Mouse (Mus musculus): ENCODE measurements around the gene Cdkn2aip. TPM values are rescaled to one million over a fixed set of nuclear protein-coding genes. Genes with fewer than 3 reads are reported as not detected.
A peak's percentile ranks its signal among the peaks of the same experiment; 100 is the strongest.

The Cdkn2aip gene
- 45.4 and 49.3 TPM in 2 replicates for polyA plus RNA-seq (2014; fragmentation: Nextera tagmentation; extraction: Ambion mirVana)

DNA sequence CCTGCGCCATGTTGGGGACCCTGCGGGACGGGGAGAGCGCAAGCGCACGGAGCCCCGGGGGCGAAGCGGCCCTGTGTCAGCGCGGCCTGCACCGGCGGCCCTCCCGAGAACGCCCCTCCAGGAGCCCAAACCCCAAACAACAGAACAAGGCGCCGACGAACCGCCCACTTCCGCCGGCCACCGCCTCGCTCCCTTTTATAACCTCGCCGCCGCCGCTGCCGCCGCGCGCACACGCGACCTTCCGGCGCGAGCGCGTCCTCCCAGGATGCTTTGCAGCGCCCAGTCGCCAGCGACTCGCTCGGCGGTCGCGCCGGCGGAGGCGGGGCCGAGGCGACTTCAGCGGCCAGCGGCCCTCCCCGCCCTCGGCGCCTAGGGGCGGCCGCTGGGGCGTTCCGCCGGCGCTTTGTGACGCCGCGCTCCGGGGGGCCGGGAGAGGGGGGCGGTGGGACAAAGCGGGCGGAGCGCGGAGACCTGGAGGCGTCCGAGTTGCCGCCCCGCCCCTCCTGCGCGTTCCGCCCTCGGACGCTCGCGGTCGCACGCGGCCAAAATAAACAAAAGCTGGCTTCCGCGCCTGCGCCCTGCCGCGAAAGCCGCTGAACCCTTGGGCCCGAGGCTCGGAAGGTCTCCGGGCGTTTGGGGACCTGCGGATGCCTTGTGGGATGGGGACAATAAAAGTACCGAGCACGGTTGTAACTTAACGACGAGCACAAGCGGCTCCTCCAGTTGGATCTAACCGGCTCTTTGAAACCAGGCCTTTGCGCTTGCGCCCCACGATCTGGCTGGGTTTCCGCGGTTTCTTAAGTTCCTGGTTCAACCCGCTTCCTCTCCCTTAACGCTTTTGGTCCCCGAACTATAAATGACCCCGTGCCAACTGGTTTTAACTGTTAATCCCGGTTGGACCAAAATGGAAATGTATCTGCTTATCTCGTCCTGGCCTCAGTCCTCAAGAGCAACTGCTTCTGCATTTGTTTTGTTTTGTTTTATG lies at the start of gene Cdkn2aip:
TSS of gene Cdkn2aip (minus strand) at position 172 of the 985 bp plus-strand sequence.
- H3K9me3 ChIP-seq (replicated peaks; ENCODE audit: control insufficient read depth, low read length): no peaks in the 10 kb centered on the region
- peak within 1 kb of the TSS; percentile 93 for H3K9ac ChIP-seq (ENCODE audit: low read length)
- H3K4me3 ChIP-seq (ENCODE audit: low read depth, low read length): peak within 1 kb of the TSS; percentile 99
- peak within 1 kb of the TSS; percentile 77 for H3K4me2 ChIP-seq (ENCODE audit: low read length)
- peaks cover 4% of the 10 kb centered on the region for H3K4me1 ChIP-seq (ENCODE audit: control insufficient read depth, insufficient read depth, low read length)
- peaks cover 18% of the 10 kb centered on the region for H3K36me3 ChIP-seq (ENCODE audit: control insufficient read depth, insufficient read depth, low read length)
- DNase-seq (ENCODE audit: low spot score) (peak; percentile 97), ATAC-seq (peak; percentile 95)
- under 1% methylated on average over 72 of the region's 114 CpGs for WGBS
- H3K27ac ChIP-seq (ENCODE audit: low read depth, low read length): peak within 1 kb of the TSS; percentile 98
- no peaks in the 10 kb centered on the region for H3K27me3 ChIP-seq (replicated peaks; ENCODE audit: control insufficient read depth, insufficient read depth, low read length)

DNA sequence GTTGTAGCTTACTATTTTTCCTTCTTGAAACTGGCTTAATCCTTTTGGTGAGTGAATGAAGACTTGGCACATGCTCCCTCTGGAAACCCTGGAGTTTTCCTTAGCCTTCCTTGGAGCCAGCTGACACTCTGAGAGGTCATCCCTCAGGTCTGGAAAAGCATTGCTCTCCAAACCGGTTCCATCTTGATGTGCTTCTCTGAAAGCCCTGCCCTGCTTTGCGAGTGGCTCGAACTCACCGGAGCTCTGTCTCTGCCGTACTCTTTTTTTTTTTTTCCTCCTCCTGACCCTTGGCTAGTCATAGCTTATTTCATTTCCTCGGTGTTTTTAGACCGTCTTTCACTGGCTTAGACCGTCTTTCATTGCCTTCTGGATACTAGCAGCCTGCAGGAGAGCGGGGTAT lies 49.5 kb upstream of the Cdkn2aip start:
- no peaks in the 10 kb centered on the region for H3K27me3 ChIP-seq (replicated peaks; ENCODE audit: control insufficient read depth, insufficient read depth, low read length)
- H3K4me3 ChIP-seq (ENCODE audit: low read depth, low read length): no peak overlapping the region
- H3K36me3 ChIP-seq (ENCODE audit: control insufficient read depth, insufficient read depth, low read length): no peaks in the 10 kb centered on the region
- no peaks in the 10 kb centered on the region for H3K9me3 ChIP-seq (replicated peaks; ENCODE audit: control insufficient read depth, low read length)
- no peak for DNase-seq (ENCODE audit: low spot score)
- H3K9ac ChIP-seq (ENCODE audit: low read length): no peak overlapping the region
- no peak for ATAC-seq
- H3K4me1 ChIP-seq (ENCODE audit: control insufficient read depth, insufficient read depth, low read length): no peaks in the 10 kb centered on the region
- no peak overlapping the region for H3K4me2 ChIP-seq (ENCODE audit: low read length)
- no peak overlapping the region for H3K27ac ChIP-seq (ENCODE audit: low read depth, low read length)
- WGBS: 79% methylated on average over 9 of the region's 9 CpGs

DNA sequence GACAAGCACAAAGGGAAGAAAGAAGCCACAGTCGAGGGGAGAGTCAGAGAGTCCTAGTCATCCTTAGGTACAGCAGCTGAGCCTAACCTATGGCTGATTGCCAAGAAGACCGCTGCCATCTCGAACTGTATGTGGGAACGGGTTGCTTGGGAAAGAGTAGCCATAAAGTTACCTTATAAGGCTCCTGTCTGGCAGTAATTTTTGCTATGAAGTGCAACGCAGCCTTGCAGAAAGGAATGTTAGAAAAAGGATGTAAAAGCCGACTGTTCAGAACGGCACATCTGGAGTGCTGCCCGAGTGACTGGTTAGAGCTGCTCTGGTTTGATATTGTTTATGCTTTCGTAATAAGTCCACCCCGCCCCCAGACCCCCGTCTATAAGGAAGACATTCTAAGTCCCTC lies 47.0 kb upstream of the Cdkn2aip start:
- no peak for DNase-seq (ENCODE audit: low spot score)
- Histone ChIP-seq H3K9ac (ENCODE audit: low read length) (no peak overlapping the region), H3K27me3 (replicated peaks; ENCODE audit: control insufficient read depth, insufficient read depth, low read length) (no peaks in the 10 kb centered on the region), H3K27ac (ENCODE audit: low read depth, low read length) (no peak overlapping the region), H3K4me2 (ENCODE audit: low read length) (no peak overlapping the region), H3K36me3 (ENCODE audit: control insufficient read depth, insufficient read depth, low read length) (no peaks in the 10 kb centered on the region), H3K4me1 (ENCODE audit: control insufficient read depth, insufficient read depth, low read length) (no peaks in the 10 kb centered on the region), H3K9me3 (replicated peaks; ENCODE audit: control insufficient read depth, low read length) (no peaks in the 10 kb centered on the region), H3K4me3 (ENCODE audit: low read depth, low read length) (no peak overlapping the region)
- WGBS: 74% methylated on average over 11 of the region's 11 CpGs
- no peak for ATAC-seq

DNA sequence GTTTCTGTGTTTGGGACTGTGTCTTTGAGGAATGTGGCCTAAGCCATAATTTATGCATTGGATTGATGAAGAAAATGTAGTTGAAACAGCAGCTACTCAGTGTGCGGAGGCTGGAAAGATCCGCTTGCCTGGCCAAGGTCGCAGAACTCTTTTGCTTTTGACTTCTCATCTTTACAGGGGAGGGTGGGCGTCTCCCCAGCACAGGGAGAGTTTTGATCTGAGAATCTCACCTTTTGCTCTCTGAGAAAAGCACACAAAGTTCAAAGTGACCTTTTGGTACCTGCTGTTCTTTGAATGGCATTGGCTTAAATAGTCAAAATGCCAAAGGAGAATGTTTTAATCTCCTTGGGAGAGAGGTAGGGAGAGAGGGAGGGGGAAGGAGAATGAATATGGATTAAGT lies 46.5 kb upstream of the Cdkn2aip start:
- H3K4me1 ChIP-seq (ENCODE audit: control insufficient read depth, insufficient read depth, low read length): no peaks in the 10 kb centered on the region
- 64% methylated on average over 4 of the region's 4 CpGs for WGBS
- H3K9ac ChIP-seq (ENCODE audit: low read length): no peak overlapping the region
- H3K27me3 ChIP-seq (replicated peaks; ENCODE audit: control insufficient read depth, insufficient read depth, low read length): no peaks in the 10 kb centered on the region
- no peak overlapping the region for H3K4me3 ChIP-seq (ENCODE audit: low read depth, low read length)
- no peaks in the 10 kb centered on the region for H3K36me3 ChIP-seq (ENCODE audit: control insufficient read depth, insufficient read depth, low read length)
- H3K4me2 ChIP-seq (ENCODE audit: low read length): no peak overlapping the region
- H3K9me3 ChIP-seq (replicated peaks; ENCODE audit: control insufficient read depth, low read length): no peaks in the 10 kb centered on the region
- ATAC-seq: no peak
- H3K27ac ChIP-seq (ENCODE audit: low read depth, low read length): no peak overlapping the region
- DNase-seq (ENCODE audit: low spot score): no peak

DNA sequence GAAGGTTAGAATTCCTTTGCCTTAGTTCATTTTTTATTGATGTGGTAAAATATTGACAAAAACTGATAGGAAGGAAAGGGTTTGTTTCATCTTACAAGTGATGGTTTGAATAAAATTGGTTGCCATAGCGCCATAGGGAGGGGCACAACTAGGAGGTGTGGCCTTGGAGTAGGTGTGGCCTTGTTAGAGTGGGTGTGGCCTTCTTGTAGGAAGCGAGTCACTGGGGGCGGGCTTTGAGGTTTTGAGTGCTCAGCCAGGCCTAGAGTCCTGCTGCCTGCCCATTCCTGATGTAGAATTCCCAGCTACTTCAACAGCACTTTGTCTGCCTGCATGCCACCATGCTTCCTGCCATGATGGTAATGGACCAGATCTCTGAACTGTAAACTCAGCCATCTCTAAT lies 39.4 kb upstream of the Cdkn2aip start:
- DNase-seq (ENCODE audit: low spot score) (no peak), ATAC-seq (no peak)
- no peak overlapping the region for H3K4me3 ChIP-seq (ENCODE audit: low read depth, low read length)
- WGBS: 88% methylated on average over 3 of the region's 3 CpGs
- no peak overlapping the region for H3K27ac ChIP-seq (ENCODE audit: low read depth, low read length)
- no peak overlapping the region for H3K4me2 ChIP-seq (ENCODE audit: low read length)
- H3K27me3 ChIP-seq (replicated peaks; ENCODE audit: control insufficient read depth, insufficient read depth, low read length): no peaks in the 10 kb centered on the region
- no peaks in the 10 kb centered on the region for H3K4me1 ChIP-seq (ENCODE audit: control insufficient read depth, insufficient read depth, low read length)
- no peaks in the 10 kb centered on the region for H3K9me3 ChIP-seq (replicated peaks; ENCODE audit: control insufficient read depth, low read length)
- H3K9ac ChIP-seq (ENCODE audit: low read length): no peak overlapping the region
- H3K36me3 ChIP-seq (ENCODE audit: control insufficient read depth, insufficient read depth, low read length): no peaks in the 10 kb centered on the region

DNA sequence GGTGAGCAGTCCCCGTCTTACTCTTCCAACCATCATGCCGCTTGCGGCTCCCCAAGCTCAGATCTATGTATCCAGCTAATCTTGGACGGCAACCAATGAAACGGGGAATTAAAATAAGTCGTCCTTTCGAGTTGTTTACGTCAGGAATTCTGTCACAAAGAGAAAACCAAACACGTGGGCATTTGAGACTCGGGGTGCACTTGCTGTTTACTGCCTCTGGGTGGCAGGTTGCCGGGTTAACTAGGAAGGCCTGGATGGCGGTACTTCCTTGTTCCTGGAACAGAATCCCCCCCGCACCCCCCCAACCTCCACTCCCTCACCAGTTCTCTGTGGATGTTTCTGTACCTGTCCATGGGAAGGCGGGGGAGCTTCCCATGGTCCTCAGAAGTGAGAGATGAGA lies 36.4 kb upstream of the Cdkn2aip start:
- ATAC-seq (no peak), DNase-seq (ENCODE audit: low spot score) (peak; percentile 27)
- Histone ChIP-seq H3K4me1 (ENCODE audit: control insufficient read depth, insufficient read depth, low read length) (no peaks in the 10 kb centered on the region), H3K36me3 (ENCODE audit: control insufficient read depth, insufficient read depth, low read length) (no peaks in the 10 kb centered on the region), H3K9me3 (replicated peaks; ENCODE audit: control insufficient read depth, low read length) (no peaks in the 10 kb centered on the region), H3K27ac (ENCODE audit: low read depth, low read length) (no peak overlapping the region), H3K9ac (ENCODE audit: low read length) (no peak overlapping the region), H3K4me3 (ENCODE audit: low read depth, low read length) (no peak overlapping the region), H3K27me3 (replicated peaks; ENCODE audit: control insufficient read depth, insufficient read depth, low read length) (no peaks in the 10 kb centered on the region), H3K4me2 (ENCODE audit: low read length) (no peak overlapping the region)
- WGBS: 59% methylated on average over 14 of the region's 14 CpGs

DNA sequence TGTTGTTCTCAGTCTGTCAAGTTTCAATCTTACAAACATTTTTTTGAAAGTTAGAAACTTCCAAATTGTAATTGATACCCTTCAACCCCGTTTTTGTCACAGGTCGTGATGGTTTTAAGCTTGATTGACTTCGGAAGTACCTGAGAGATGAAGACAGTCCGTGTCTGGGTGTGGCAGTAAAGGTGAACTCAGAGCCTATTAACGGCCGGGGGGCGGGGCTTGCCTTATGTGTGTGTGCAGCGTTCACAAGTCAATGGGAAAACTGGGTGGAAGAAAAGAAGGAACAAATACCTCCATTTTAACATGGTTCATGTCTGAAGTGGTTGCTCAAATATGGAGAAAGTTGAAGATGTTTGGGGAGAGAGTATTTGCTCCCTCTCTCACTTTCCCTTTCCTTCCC lies 35.8 kb upstream of the Cdkn2aip start:
- no peak for DNase-seq (ENCODE audit: low spot score)
- Histone ChIP-seq H3K36me3 (ENCODE audit: control insufficient read depth, insufficient read depth, low read length) (no peaks in the 10 kb centered on the region), H3K9me3 (replicated peaks; ENCODE audit: control insufficient read depth, low read length) (no peaks in the 10 kb centered on the region), H3K9ac (ENCODE audit: low read length) (no peak overlapping the region), H3K4me1 (ENCODE audit: control insufficient read depth, insufficient read depth, low read length) (no peaks in the 10 kb centered on the region), H3K27me3 (replicated peaks; ENCODE audit: control insufficient read depth, insufficient read depth, low read length) (no peaks in the 10 kb centered on the region), H3K4me3 (ENCODE audit: low read depth, low read length) (no peak overlapping the region), H3K4me2 (ENCODE audit: low read length) (no peak overlapping the region), H3K27ac (ENCODE audit: low read depth, low read length) (no peak overlapping the region)
- 79% methylated on average over 8 of the region's 8 CpGs for WGBS
- ATAC-seq: no peak

DNA sequence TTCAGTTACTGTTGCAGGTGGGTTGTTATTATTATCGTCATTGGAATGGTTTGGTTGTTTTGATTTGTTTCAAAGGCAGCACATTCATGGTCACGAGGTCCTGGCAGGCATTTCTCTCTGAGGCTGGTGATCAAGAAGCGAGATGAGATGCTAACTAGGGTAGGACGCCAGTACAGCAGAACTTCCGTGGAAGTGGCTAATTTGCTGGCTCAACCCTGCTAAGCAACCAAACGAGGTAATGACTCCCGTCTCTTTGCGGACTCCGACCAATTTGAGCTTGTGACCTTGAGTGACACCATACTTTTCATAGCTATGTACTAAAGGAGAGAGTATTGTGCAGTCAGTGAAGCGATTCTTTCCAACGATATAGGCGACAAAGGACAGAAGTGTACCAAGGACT lies 32.6 kb upstream of the Cdkn2aip start:
- ATAC-seq: no peak
- 54% methylated on average over 12 of the region's 12 CpGs for WGBS
- H3K9me3 ChIP-seq (replicated peaks; ENCODE audit: control insufficient read depth, low read length): no peaks in the 10 kb centered on the region
- H3K27ac ChIP-seq (ENCODE audit: low read depth, low read length): no peak overlapping the region
- no peak overlapping the region for H3K4me2 ChIP-seq (ENCODE audit: low read length)
- H3K9ac ChIP-seq (ENCODE audit: low read length): no peak overlapping the region
- H3K4me3 ChIP-seq (ENCODE audit: low read depth, low read length): no peak overlapping the region
- H3K4me1 ChIP-seq (ENCODE audit: control insufficient read depth, insufficient read depth, low read length): no peaks in the 10 kb centered on the region
- no peak for DNase-seq (ENCODE audit: low spot score)
- no peaks in the 10 kb centered on the region for H3K27me3 ChIP-seq (replicated peaks; ENCODE audit: control insufficient read depth, insufficient read depth, low read length)
- no peaks in the 10 kb centered on the region for H3K36me3 ChIP-seq (ENCODE audit: control insufficient read depth, insufficient read depth, low read length)

DNA sequence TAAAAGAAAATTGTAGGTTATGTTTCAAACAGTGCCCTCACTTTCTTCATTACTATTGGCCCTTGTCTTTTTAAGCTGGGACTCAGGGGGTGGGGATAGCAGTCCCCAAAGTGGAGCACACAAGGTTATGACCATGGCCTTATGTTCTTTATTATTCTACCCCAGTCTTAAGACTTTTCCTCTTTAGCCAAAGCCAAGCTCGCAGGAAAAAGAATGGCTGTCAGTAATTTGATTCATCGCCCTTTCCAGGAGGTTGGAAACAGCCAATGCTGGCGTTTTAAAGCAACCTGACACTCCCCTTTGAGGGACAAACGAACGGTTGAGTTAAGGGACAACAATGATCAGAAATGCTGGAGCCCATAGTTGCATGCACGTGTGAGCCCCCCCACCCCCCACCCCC lies 32.1 kb upstream of the Cdkn2aip start:
- WGBS: 20% methylated on average over 6 of the region's 6 CpGs
- no peak for DNase-seq (ENCODE audit: low spot score)
- no peak for ATAC-seq

More for the DNA sequence above, 32.1 kb upstream of the Cdkn2aip start:
- Histone ChIP-seq H3K4me3 (ENCODE audit: low read depth, low read length) (no peak overlapping the region), H3K27ac (ENCODE audit: low read depth, low read length) (no peak overlapping the region), H3K9me3 (replicated peaks; ENCODE audit: control insufficient read depth, low read length) (no peaks in the 10 kb centered on the region), H3K4me1 (ENCODE audit: control insufficient read depth, insufficient read depth, low read length) (no peaks in the 10 kb centered on the region), H3K36me3 (ENCODE audit: control insufficient read depth, insufficient read depth, low read length) (no peaks in the 10 kb centered on the region), H3K4me2 (ENCODE audit: low read length) (no peak overlapping the region), H3K9ac (ENCODE audit: low read length) (no peak overlapping the region), H3K27me3 (replicated peaks; ENCODE audit: control insufficient read depth, insufficient read depth, low read length) (no peaks in the 10 kb centered on the region)
